Mouse (Mus musculus) midbrain, postnatal 0 days (tissue): ENCODE results near the gene Glul. TPM values are rescaled to one million over a fixed set of nuclear protein-coding genes. Genes with fewer than 3 reads are reported as not detected.
A peak's percentile ranks its signal among the peaks of the same experiment; 100 is the strongest.

Experiments
- ATAC-seq: fragments of 200-750 bp; cut with Nextera tagmentation; 2 replicates; pipeline ENCODE4 v1.8.0; 2017; ENCODE audit warnings: moderate number of reproducible peaks, mild to moderate bottlenecking, moderate TSS enrichment, moderate library complexity; ENCODE audit not compliant: low FRiP score
- DNase-seq: peaks from one replicate; pipeline ENCODE4 v3.0.0-alpha.2; 2015; ENCODE audit warnings: low spot score
- H3K27ac ChIP-seq: fragments of 300-500 bp; sonication (generic); 2 replicates; pipeline ENCODE4 v1.5.1; 2014; ENCODE audit warnings: low read depth, mild to moderate bottlenecking, low read length, mixed read lengths
- H3K27me3 ChIP-seq: fragments of 300-500 bp; sonication (generic); 2 replicates; pipeline ENCODE4 v1.6.1; 2014; ENCODE audit warnings: low read length, control low read depth, mixed read lengths; ENCODE audit not compliant: insufficient read depth
- H3K36me3 ChIP-seq: fragments of 300-500 bp; sonication (generic); 2 replicates; pipeline ENCODE4 v1.6.1; 2014; ENCODE audit warnings: low read length, control low read depth, mixed read lengths; ENCODE audit not compliant: insufficient read depth
- H3K4me1 ChIP-seq: fragments of 300-500 bp; sonication (generic); 2 replicates; pipeline ENCODE4 v1.6.1; 2014; ENCODE audit warnings: mild to moderate bottlenecking, control low read depth, antibody characterized with exemption, low read length, mixed read lengths; ENCODE audit not compliant: insufficient read depth
- H3K4me2 ChIP-seq: fragments of 300-500 bp; sonication (generic); 2 replicates; pipeline ENCODE4 v1.6.1; 2014; ENCODE audit warnings: low read depth, mild to moderate bottlenecking, low read length, mixed read lengths; ENCODE audit not compliant: poor library complexity, severe bottlenecking
- H3K4me3 ChIP-seq: fragments of 300-500 bp; sonication (generic); 2 replicates; pipeline ENCODE4 v1.5.1; 2014; ENCODE audit warnings: low read depth, mild to moderate bottlenecking, low read length, moderate library complexity
- H3K9ac ChIP-seq: fragments of 300-500 bp; sonication (generic); replicated peaks from 2 replicates; pipeline ENCODE4 v1.6.1; 2014; ENCODE audit warnings: mild to moderate bottlenecking, low read length, moderate library complexity, mixed read lengths; ENCODE audit not compliant: poor library complexity, severe bottlenecking
- H3K9me3 ChIP-seq: fragments of 300-500 bp; sonication (generic); 2 replicates; pipeline ENCODE4 v1.6.1; 2016; ENCODE audit warnings: low read length, control low read depth
- CTCF ChIP-seq: IDR thresholded peaks from 2 replicates; pipeline ENCODE4 v1.5.1; 2016; ENCODE audit warnings: antibody characterized with exemption, mild to moderate bottlenecking
- WGBS: fragments of 180-500 bp; shearing (Covaris S2); extraction: QIAGEN DNeasy Blood & Tissue Kit; methylation state at CpG from one replicate; pipeline ENCODE4 v1.1.7; 2014; 5-methylcytosine and 5-hydroxymethylcytosine counted together
- microRNA-seq: library from miRNA; unstranded; fragments of <30 nt; microRNA quantifications from one replicate; pipeline ENCODE4, GENCODE M21; 2016; ENCODE audit warnings: borderline number of aligned reads
- polyA plus RNA-seq: library from polyadenylated mRNA; unstranded; fragments of >200 nt; fragmentation: Nextera tagmentation; extraction: Ambion mirVana; gene quantifications from 2 replicates; pipeline ENCODE4 v1.2.1, GENCODE M21; 2015
- total RNA-seq: library from RNA; depleted of rRNA; stranded (reverse); fragments of >200 nt; gene quantifications from 2 replicates; pipeline ENCODE4 v1.2.3, GENCODE M21; 2014; rRNA removed

Glul gene
- total and polyA plus RNA-seq, 2 experiments from 2014 or later, result 237 to 330 TPM

DNA sequence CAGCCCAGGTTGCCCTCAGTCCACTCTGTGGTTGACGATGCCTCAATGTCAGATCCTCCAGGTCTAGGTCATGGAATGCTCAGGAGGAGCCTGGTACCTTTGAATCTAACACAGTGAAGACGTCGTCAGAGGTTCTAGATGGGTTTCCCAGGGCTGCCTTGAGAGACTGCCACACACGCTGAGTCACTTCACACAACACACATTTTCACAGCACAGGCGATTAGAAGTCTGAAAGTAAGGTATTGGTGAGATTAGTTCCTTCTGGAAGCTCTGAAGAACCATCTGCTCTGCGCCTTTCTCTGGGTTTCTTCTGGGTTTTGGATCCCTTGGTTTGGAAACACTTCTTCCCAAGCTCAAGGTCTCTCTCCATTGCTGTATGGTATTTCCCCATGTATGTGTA is 48.1 kb downstream of the Glul start:
- Histone ChIP-seq H3K4me3 (no peak overlapping the region), H3K36me3 (no peaks in the 10 kb centered on the region), H3K9ac (no peak overlapping the region), H3K27me3 (no peaks in the 10 kb centered on the region), H3K4me1 (no peaks in the 10 kb centered on the region), H3K9me3 (no peaks in the 10 kb centered on the region), H3K27ac (no peak overlapping the region), H3K4me2 (no peak overlapping the region)
- TF ChIP-seq CTCF, result no peak
- no peak for DNase-seq
- WGBS, result 92% methylated on average over 6 of the region's 6 CpGs
- ATAC-seq, result no peak

DNA sequence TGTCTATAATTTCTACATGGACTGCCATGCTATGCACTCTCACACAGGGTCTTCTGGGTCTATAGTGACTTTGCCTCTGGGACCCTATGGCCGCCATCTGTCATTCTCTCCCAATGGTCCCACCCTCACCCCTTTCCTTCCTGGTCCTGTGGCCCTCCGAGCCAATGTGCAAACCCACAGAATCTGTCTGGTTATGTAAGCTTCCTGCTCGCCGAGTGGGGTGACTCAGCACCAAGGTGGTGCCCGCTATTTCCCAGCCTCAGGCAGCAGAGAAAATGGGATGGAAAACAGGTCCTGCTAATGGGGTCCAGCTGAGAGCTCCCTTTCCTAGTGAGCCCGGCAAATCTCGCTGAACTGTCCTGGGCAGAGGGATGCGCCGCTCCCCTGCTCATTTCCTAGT is 53.5 kb downstream of the Glul start:
- no peak for TF ChIP-seq CTCF
- Histone ChIP-seq H3K4me3 (no peak overlapping the region), H3K36me3 (no peaks in the 10 kb centered on the region), H3K27me3 (no peaks in the 10 kb centered on the region), H3K27ac (no peak overlapping the region), H3K9ac (no peak overlapping the region), H3K9me3 (no peaks in the 10 kb centered on the region), H3K4me2 (no peak overlapping the region), H3K4me1 (no peaks in the 10 kb centered on the region)
- ATAC-seq (no peak), DNase-seq (no peak)
- 89% methylated on average over 9 of the region's 9 CpGs for WGBS

DNA sequence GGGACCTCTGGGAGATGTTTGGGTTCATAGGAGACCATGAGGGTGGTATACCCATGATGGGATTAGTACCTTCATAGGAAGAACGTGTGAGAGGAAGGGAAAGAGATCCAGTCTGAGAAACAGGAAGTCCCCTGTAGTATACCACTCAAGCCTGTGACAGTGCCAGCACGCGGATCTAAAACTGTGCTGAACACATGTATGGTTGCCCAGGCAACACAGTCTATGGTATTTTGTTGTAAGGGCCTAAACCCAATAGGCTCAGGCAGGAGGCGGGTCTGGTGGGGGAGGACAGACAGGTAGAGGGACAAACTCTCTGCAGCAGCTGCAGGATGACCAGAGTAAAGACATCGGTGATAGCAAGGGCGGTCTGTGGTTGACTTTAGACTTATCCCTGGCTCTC is 54.1 kb downstream of the Glul start:
- H3K36me3 ChIP-seq, result no peaks in the 10 kb centered on the region
- no peak overlapping the region for H3K27ac ChIP-seq
- no peaks in the 10 kb centered on the region for H3K4me1 ChIP-seq
- no peak overlapping the region for H3K9ac ChIP-seq
- no peaks in the 10 kb centered on the region for H3K9me3 ChIP-seq
- DNase-seq (no peak), ATAC-seq (no peak)
- no peak overlapping the region for H3K4me3 ChIP-seq
- H3K4me2 ChIP-seq, result no peak overlapping the region
- 76% methylated on average over 6 of the region's 6 CpGs for WGBS
- no peaks in the 10 kb centered on the region for H3K27me3 ChIP-seq
- TF ChIP-seq CTCF, result no peak

DNA sequence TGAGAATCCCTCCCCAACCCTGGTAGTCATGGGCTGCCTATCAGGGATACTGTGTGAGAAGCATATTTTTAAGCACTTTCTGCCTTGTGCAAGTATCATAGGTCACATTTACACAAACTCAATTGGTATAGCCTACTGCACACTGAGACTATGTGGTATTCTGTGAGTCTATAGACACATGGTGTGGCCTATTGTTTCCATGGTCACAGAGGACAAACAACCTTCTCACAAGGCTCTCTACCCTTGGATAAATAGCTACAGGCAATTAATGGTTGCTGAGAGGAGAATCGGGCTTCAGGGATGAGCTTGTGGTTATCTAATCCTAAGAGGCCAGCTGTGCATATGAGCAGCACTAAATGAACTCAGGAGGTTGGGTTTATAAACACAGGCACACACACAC is 58.1 kb downstream of the Glul start:
- Histone ChIP-seq H3K27ac (no peak overlapping the region), H3K27me3 (no peaks in the 10 kb centered on the region), H3K36me3 (no peaks in the 10 kb centered on the region), H3K4me3 (no peak overlapping the region), H3K9me3 (no peaks in the 10 kb centered on the region), H3K4me1 (no peaks in the 10 kb centered on the region), H3K9ac (no peak overlapping the region), H3K4me2 (no peak overlapping the region)
- no peak for TF ChIP-seq CTCF
- 43% methylated on average over 1 of the region's 1 CpGs for WGBS
- no peak for DNase-seq
- ATAC-seq, result no peak

Small RNAs within 50 kb of the gene (microRNA-seq; reads per million reads assigned to microRNA genes)
- gene Mir8114, result 15.7 reads per million, percentile 27 among the genes with 10 or more reads in this experiment

Other genes with a start within 250 kb of the Glul start
- 40.7 and 68.0 TPM in 2 replicates for gene Rgs8, start 246.9 kb upstream of the Glul start, total RNA-seq
- gene Rgs8, start 246.9 kb upstream of the Glul start, polyA plus RNA-seq, result 31.1 and 32.1 TPM in 2 replicates
- 7.2 and 7.6 TPM in 2 replicates for gene Rgs16, start 159.6 kb upstream of the Glul start, total RNA-seq
- 9.7 and 10.7 TPM in 2 replicates for gene Rgs16, start 159.6 kb upstream of the Glul start, polyA plus RNA-seq
- 22.1 and 29.3 TPM in 2 replicates for gene Rnasel, start 150.5 kb upstream of the Glul start, total RNA-seq
- gene Rnasel, start 150.5 kb upstream of the Glul start, polyA plus RNA-seq, result 15.7 and 17.4 TPM in 2 replicates
- gene Rgsl1, start 55.8 kb upstream of the Glul start, total RNA-seq, result 0.05 TPM in 1 of 2 replicates, not detected in the other
- 0.12 and 0.18 TPM in 2 replicates for gene Rgsl1, start 55.8 kb upstream of the Glul start, polyA plus RNA-seq
- not detected in 2 replicates for gene Teddm1b, start 25.6 kb upstream of the Glul start, total RNA-seq
- gene Teddm1b, start 25.6 kb upstream of the Glul start, polyA plus RNA-seq, result 0.21 and 0.22 TPM in 2 replicates
- gene Teddm1a, start 8.2 kb upstream of the Glul start, total RNA-seq, result not detected in 2 replicates
- not detected in 2 replicates for gene Teddm1a, start 8.2 kb upstream of the Glul start, polyA plus RNA-seq
- 0.66 and 1.1 TPM in 2 replicates for gene Teddm2, start 284 bp downstream of the Glul start, total RNA-seq
- 1.2 and 1.7 TPM in 2 replicates for gene Teddm2, start 284 bp downstream of the Glul start, polyA plus RNA-seq